Mouse (Mus musculus): ENCODE results near the gene Myo18a.
"Not testable (repeated sequence)": the region's sequence is repeated elsewhere in the genome, so short reads cannot be mapped to it uniquely, and the experiment has no call there.

The Myo18a gene

DNA sequence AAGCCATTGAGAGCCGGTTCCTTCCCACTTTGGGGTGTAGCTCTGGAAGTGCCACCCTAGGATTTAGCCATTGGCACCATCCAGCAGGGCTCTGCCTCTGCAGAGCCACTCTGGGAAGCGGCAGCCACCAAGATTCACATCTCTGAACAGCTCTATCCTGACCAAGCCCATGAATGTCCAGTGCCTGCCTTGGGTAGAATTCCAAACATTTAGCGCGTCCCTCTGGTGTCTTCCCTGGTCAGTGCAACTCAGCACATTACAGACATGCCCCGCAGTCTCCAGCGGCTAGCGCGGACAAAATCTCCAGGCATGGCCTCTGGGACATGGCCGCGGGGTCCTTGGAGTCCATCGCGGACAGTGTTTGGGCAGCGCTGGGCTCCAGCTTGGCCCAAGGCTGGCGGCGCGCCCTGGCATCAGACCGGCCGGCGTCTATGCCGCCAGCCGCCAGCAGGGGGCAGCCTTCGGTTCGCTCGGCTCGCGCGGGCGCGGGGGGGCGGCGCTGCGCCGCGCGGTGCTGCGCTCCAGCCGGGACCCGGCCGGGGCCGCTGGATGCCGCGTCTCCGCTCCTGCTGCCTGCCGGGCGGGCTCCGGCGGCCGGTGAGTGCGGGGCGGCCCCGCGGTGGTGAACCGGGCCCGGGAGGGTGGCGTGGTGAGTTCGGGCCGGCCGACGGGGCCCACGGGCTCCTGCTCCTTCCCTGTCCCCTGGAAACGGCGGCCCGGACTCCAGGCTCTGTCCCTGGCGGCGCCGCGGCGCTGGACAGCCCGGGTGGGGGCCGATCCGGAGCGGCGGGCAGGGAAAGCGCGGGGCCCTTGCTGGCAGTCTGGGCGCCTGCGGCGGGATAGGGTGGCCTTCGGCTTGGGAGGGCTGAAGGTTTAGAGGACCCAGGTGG is at the start of gene Myo18a:
TSS of gene Myo18a (plus strand) at position 464 of the 890 bp plus-strand sequence.
- DNase-seq: peak; percentile 84

- no peak for DNase-seq
Measured at GRCm38 (mm10) chr11:77713736-77714135, 49.3 kb upstream of the Myo18a start.

DNA sequence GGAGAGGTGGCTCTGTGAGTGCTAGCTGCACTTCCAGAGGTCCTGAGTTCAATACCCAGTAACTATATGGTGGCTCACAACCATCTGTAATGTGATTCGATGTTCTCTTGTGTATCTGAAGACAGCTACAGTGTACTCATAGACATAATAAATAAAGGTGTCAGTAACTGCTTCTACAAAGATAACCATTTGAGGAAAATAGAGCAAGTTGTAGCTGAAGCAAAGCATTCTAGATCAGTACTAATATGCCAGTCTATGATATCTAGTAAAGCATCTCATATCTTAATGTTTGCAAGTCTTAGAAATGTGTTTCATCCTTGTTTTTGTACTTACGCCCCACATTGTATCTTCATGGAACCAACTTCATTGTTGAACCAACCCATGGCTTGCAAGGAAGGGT is 44.0 kb upstream of the Myo18a start:
- no peak for DNase-seq

DNA sequence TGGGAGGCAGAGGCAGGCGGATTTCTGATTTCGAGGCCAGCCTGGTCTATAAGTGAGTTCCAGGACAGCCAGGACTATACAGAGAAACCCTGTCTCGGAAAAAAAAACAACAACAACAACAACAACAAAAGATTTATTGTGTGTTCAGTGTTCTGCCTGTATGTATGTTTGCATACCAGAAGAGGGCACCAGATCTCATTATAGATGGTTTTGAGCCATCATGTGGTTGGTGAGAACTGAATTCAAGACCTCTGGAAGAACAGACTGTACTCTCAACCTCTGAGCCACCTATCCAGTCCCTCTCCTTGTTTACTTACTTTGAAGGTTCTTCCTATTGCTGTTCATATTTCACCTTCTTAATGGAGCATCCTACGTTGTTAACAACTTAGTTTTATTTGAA is 41.7 kb upstream of the Myo18a start:
- DNase-seq: no peak

DNA sequence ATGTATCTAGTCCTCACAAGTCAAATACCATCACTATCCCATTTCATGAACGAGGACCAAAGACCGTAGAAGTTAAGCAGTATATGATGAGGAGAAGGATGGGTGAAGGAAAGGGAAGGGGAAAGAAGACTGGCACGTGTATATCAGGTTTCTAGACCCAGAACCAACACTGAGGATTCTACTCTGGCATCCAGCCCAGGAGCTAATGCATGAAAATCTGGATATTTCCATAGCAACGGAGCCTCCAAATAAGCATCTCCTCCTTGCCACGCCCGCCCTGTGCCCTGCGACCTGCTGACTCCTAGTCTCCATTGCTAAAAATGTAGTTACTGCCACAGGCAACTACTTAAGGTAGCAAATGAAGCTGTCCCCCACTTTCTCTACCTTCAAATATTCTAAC is 38.3 kb upstream of the Myo18a start:
- DNase-seq: no peak

GRCm38 (mm10) chr11:77725183-77725582 is 37.9 kb upstream of the Myo18a start, which contains the start of gene Cryba1:
Cryba1 (minus strand) TSS chr11:77725283.
- DNase-seq: no peak

GRCm38 (mm10) chr11:77728587-77728986 is 34.5 kb upstream of the Myo18a start:
- no peak for DNase-seq

DNA sequence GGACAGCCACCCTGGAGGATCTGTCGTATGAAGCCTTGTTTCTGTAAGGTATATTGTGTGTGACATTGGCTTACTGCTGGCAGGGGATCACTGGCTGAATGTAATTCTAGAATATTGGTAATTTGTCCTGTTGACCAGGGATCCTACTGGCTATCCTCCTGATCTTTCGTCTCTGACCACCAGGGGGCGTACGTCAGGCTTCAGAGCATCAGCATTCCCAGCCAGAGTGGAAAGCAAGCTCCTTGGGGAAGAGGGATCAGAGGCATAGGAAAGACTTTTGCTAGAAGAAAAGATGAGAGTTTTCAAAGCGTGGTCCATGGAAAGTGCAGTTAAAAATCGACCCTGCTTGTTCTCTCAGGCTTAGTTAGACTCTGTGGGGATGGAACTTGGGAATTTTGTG is 25.8 kb upstream of the Myo18a start:
- DNase-seq: peak; percentile 65

GRCm38 (mm10) chr11:77738555-77738954 is 24.5 kb upstream of the Myo18a start:
- no peak for DNase-seq

GRCm38 (mm10) chr11:77743966-77744365 is 19.1 kb upstream of the Myo18a start:
- DNase-seq: peak; percentile 66

DNA sequence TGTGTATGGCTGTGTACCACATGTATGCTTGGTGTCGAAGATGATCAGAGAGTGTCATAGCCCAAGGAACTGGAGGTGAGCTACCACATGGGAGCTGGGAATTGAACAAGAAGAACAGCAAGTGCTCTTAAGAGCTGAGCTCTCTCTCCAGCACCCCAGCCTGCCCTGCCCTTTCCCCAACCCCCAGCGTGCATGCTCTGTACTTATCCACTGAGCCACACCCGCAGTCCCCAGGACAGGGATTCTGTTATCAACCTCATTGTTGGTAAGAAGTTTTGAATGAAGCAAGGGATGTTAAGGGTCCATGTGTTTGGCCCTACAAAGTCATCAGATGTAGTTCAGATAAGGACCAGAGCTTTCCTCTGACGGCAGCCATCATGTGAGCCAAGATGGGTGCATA is 16.4 kb upstream of the Myo18a start:
- DNase-seq: no peak

DNA sequence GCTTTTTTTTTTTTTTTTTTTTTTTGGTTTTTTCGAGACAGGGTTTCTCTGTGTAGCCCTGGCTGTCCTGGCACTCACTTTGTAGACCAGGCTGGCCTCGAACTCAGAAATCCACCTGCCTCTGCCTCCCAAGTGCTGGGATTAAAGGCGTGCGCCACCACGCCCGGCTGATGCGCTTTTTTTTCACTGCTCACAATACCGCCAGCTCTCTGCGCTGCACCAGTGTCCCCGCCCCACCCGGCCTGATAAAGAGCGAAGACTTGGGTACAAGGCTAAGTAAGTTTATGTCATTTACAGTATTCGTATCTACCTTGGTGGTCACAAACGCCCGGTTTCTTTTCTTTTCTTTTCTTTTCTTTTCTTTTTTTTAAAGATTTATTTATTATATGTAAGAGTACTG is 15.9 kb upstream of the Myo18a start:
- not testable (repeated sequence) for DNase-seq

GRCm38 (mm10) chr11:77748996-77749395 is 14.1 kb upstream of the Myo18a start:
- DNase-seq: no peak

DNA sequence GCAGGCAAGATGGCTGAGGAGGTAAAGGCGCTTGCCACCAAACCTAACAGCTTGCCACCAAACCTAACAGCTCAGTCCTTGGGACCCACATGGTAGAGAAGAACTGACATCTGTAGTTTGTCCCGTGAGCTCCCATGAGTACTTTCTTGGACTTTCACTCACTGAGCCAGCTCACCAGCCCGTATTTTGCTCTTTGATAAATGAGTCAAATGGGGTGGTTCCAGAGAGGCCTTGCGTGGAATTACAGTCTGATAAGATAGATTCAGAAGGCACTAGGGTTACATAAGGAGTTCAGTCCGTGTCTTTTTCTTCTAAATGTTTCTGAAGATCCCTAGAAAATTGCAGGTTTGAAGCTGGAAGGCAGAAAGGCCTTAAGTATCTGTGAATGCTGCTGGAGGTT is 10.5 kb upstream of the Myo18a start:
- no peak for DNase-seq

GRCm38 (mm10) chr11:77753469-77753868 is 9.6 kb upstream of the Myo18a start:
- DNase-seq: no peak

DNA sequence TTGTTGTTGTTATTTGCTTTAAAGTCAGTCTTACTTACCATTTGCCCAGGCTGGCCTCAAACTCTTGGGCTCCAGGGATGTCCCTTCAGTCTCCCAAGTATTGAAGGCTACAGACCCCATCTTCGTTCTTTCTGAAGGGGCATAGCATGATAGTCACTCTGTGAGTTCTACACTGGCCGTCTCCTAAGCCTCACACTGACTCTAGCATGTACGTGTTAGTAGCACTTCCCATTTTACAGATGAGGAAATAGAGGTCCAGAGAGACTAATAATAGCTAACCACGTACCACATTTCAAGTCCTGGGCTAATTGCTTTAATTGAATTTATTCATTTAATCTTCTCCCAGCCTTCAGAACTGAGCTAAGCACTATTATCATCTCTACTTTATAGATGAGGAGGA is 3.0 kb upstream of the Myo18a start:
- DNase-seq: no peak

DNA sequence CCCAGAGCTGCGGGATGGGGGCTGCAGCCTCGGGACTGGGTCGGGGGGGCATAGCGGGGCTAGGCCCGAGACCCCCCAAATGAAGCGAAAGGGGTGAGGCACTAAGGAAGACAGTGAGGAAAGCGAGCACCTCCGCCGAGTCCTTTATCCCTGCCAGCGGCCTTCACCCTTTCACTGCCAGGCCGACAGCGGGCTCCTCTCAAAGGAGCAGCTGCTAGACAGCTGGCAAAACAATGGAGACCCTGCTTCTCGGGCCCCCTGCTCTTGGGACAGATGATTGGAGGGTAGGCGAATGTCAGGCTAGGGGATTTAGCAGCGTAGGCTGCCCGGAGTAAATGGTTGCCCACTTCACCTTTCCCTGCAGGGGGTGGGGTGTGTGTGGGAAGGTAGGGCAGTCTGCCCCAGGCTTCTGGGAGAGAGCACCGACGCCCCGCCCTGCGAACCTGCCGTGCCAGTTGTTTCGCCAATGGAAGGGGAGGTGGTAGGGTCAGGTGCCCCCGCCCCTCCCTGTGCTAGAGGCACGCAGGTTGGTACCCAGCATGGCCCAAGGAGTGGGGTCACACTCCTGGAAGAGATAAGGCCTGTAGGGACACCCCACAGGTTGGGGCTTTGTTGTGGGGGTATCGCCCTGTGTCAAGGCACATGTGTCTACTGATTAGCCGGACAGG is 761 bp downstream of the Myo18a start:
- DNase-seq: peak; percentile 59

GRCm38 (mm10) chr11:77764694-77765458 is 1.8 kb downstream of the Myo18a start:
- no peak for DNase-seq

DNA sequence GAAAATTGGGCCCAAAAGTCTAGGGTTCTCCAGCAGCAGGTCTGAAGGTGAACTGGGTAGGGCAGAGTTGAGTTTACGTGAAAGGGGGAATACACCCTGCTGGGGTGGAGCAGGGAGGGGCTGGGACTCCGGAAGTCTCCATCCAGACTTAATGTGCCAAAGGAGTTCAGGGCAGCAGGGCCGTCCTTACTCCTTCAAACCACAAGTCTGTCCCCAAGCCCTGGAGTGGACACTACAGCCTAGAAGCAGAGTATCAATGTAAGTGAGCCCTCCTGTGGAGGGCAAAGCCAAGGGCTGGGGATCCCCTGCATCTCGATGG is 2.4 kb downstream of the Myo18a start:
- DNase-seq: no peak

DNA sequence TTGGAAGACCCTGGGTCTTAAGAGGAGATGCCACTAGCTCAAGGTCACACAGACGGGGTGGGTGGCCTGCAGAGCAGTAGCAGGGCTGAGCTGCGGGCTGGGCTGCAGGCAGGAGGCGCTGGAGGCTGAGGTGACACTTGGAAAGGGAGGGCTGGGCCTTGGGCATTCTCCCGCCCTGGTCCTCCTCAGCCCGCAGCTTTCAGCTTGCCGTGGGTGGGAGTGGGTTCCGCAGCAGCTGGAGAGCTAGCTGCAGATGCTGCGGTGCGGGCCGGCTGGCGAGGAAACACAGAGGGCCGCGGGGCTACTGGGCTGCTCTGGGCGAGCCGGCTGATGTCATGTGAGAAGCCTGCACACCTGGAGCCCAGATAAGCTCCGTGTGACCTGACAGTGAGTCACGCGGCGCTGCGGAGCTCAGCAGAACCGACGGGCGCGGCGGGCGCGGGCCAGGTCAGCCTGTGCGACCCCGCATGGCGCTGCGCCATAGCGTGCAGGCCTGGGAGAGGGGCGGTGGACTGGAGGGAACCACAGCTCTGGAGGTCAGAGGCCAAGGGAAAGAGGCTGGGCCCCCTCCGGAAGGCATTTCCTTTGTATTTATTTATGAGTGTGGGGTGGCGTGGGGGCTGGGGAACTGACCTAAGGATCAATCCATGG is 3.4 kb downstream of the Myo18a start:
- peak; percentile 71 for DNase-seq

DNA sequence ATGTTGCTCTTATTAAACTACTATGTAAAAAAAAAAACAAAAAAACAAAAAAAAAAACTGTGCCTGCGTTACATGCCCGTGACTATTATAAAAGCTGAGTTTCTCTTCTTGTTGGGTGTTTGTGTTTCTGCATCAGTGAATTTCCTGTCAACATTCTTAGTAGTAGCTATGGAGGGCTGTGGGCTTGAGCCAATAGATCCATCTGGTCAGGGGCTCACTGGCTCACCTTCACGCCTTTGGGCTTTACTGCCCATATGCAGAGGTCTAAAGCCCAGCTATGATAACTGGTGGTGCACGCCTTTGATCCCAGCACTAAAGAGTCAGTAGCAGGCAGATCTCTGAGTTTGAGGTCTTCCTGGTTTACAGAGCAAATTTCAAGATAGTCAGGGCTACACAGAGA is 6.5 kb downstream of the Myo18a start:
- no peak for DNase-seq

DNA sequence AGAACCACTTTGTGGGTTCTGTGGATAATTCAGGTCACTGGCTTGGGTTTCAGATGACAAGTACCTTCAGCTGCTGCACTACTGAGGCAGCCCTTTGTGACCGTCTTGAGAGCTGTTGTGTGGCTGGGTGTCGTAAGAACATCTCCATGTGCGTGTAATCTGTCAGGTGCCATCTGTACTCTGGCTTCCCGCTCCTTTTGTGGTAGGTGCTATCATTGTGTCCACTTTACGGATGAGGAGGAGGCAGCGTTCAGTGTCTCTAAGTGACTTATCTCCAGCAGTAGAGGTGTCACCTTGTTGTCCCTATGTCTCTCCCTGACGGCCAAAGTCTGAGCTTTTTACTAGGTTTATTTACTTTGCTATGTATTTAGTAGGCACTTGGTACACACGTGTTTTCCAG is 7.3 kb downstream of the Myo18a start:
- no peak for DNase-seq

Data from thymus, postnatal 25 days (tissue).